Mouse (Mus musculus) kidney, postnatal 36 days (tissue): ENCODE measurements around the gene Vmn2r77.
"Not testable (repeated sequence)": the region's sequence is repeated elsewhere in the genome, so short reads cannot be mapped to it uniquely, and the experiment has no call there.

Source experiments
- DNase-seq, 2 experiments: peaks; one replicate each; pipeline ENCODE4 v3.0.0; 2021 to 2022; ENCODE audit warnings: mixed read lengths in 2 of 2

Gene Vmn2r77

DNA sequence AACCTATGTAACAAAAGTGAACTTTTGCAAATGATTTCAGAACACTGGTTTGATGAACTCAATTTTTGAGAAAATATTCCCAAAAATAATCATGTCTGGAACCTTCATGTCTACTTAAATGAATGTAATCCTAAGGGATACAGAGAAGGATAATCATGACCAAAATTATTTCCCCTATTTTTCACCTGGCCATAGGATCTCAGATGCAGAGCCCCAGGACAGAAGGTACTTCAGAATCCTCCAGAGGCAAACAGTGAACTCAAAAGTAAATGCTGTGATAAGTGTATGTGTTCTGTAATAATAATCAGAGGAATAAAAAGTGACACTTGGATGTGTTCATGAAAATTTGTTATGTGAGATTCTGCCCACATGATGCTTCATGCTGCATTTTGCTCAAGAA lies at the start of gene Vmn2r77:
Vmn2r77 (plus strand) TSS at position 301 of the 400 bp plus-strand sequence.
- no peak for DNase-seq

DNA sequence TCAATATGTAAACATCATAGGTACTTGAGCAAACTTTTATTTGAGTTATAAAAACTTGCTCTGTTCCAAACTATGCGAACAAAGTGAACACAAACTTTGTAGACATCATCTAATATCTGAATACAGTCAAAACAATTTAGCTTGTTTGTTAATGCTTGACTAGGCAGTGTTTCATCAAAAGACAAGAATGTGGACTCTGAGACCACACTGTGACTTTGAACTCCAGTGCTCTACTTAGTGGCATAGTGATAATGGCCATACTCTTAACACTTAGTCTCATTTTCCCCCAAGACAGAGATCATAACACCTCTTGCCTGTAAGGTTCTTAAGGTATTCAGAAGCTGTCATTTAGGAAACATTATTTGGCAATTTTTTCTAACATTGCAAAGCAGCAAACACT lies 34.1 kb upstream of the Vmn2r77 start:
- DNase-seq = peak; percentile 17 to 57

DNA sequence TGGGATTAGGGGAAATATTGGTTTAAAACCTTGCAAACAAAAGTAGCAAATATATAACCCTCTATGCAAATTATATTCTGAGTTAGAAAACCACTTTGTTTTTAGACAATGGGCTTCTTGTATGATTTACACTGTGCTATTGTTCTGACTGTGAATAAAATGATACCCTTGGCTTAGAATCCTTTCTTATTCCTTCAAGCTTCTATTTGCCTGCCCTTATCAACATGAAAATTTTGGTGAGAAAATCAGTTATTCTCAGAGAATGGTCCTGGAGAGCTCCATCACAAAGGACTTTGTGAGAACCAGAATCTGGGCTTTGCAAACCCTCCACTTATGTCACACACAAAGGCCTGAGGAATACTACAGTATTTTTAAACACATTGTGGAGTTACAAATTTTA lies 30.2 kb upstream of the Vmn2r77 start:
- no peak for DNase-seq

DNA sequence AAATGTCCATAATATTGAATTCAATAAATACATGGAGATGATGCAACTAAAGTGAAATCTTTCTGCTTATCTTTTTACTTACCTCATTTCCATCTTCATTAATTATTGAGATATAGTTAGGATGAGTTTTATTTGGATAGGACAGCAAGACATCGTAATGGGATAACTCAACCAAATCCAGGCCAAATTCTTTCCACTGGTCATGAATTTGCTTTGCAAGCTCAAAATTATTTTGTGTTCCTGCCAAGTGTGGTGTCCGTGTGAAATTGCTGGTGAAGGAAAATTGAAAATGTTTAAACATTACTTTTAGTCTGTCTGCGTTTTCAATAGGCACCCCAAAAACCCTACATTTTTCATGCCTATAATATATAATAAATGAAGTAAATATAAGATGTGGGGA lies 23.2 kb upstream of the Vmn2r77 start:
- DNase-seq = peak; percentile 20 to 61

DNA sequence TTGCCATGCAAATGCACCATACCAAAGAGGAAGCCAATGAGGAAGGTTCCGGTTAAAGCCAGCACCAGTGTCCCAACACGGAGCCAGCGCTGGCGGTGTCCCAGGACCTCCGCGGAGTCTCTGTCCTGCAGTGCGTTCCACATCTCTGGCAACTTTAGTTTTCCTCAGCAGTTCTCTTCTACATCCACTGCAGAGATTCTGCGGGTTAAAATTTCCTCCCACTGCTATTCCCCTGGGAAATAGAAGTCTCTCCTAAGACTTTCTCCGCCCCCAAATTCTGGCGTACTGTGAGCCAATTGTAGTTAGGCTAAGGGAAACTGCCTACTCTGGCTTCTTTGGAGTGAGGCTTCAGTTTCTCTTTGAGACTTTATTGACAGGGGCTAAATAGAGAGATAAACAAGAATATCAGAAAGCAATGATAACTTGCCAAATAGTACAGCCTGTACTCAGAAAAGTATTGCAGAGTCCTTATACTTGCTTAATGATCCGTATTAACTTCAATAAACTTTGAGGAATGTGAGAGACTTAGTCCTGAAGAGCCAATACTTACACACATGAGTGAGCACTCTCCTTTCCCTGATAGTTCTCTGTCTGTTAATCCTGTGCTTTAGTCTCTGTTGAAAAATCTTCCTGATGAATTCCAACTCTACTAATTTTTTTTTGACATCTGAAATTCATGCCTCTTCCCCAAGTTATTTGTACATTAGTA lies 19.1 kb upstream of the Vmn2r77 start, which contains the start of gene Folh1:
Folh1 (minus strand) TSS at position 327 of the 709 bp plus-strand sequence.
- peak; percentile 77 to 82 for DNase-seq

DNA sequence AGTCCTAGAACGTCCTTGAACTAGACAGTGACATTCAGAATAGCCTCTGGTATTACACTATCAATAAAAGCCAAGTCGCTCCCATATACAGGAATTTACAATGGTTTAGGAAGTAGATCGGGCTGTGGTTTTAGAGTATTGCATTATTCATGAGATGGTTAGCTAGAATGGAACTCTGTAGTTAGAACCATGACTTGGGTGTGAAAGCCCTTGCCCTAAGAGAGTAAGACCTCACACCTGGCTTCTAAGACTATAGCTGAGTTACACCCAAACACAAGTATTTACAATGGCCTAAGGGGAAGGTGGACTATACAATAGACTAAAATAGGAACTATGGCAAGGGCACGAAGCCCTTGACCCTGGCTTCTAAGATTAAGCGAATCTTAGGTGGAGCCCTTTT lies 20.4 kb downstream of the Vmn2r77 start:
- DNase-seq = not testable (repeated sequence)

DNA sequence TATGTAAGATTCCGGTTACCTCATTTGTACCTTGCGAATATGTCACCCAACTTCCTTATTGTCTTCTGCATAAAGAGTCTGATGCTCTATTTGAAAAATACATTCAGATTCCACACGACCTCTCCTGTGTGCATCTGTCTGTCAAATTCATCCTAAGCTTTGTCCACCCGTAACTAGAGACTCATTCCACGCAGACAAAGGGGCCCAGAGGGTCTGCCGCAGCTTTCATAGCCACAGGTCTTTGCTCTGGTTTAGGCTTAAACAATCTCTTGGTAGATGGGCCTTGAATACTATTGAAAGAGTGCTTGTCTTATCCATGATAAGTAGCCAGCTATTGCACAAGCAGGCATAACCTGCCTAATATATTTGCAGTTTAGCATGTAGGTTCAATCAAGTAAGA lies 20.9 kb downstream of the Vmn2r77 start:
- not testable (repeated sequence) for DNase-seq

DNA sequence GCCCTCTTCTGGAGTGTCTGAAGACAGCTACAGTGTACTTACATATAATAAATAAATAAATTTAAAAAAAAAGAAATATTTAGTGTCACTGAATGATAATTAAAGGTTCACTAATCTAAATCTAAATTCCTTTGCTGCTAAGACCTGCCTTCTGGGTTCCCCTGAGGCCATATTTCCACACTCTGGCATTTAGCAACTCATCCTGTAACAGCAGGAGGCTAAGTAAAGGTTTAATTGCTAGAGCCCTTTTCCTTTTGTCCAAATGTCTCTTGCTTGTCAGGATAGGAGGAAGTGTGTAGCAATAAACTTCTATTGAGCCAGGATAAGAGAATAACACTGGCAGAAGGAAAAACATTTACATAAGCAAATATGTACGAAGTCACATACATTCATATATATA lies 21.6 kb downstream of the Vmn2r77 start:
- DNase-seq = no peak
